Mouse (Mus musculus) left cerebral cortex, adult 18-20 months (tissue): ENCODE results near the gene Nifk. TPM values are rescaled to one million over a fixed set of nuclear protein-coding genes. Genes with fewer than 3 reads are reported as not detected.

ENCODE experiments used
- DNase-seq, 2 experiments: peaks; one replicate each; pipeline ENCODE4 v3.0.0; 2021 to 2022; ENCODE audit warnings: low spot score in 2 of 2, mixed read lengths in 1 of 2
- total RNA-seq, 2 experiments: library from RNA; stranded (reverse); gene quantifications; 2 replicates each; pipeline ENCODE4 v1.2.3; 2021

Nifk gene
- total RNA-seq, 2 experiments from 2014 or later: 19.8 to 21.3 TPM

- no peak for DNase-seq
Measured at GRCm38 (mm10) chr1:118377784-118378183, 56.1 kb downstream of the Nifk start.

- DNase-seq: no peak
Measured at GRCm38 (mm10) chr1:118380105-118380786, 58.6 kb downstream of the Nifk start.

Other genes starting within 250 kb of the Nifk start
- not detected for gene Gm29106, start 145.3 kb upstream of the Nifk start, total RNA-seq
- 100 to 1,000 TPM; 103 to 106 TPM for gene Tsn, start 10.1 kb upstream of the Nifk start, total RNA-seq
- 100 to 1,000 TPM; 106 to 109 TPM for gene Clasp1, start 67.2 kb downstream of the Nifk start, total RNA-seq